Mouse (Mus musculus): Measurements from ENCODE around the gene Cd3d.
"Not testable (repeated sequence)": the region's sequence is repeated elsewhere in the genome, so short reads cannot be mapped to it uniquely, and the experiment has no call there.

Cd3d gene

DNA sequence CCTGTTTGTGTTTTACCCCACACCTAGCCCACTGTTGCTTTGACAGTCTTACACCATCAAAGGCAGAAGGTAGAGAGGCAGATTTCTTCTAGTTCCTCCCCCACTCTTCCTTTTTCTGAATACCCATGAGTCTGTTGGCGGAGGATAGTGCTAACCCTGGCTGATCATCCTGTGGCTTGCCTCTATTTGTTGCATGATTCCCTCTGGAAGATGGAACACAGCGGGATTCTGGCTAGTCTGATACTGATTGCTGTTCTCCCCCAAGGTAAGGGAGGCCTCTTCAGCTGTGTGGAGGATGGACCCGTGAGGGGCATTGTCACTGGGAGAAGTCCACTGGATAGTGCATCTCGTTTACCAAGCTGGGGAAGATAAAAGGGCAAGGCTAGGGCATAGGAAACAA lies at the start of gene Cd3d:
TSS of gene Cd3d (plus strand) at position 111 of the 400 bp plus-strand sequence.
- DNase-seq = no peak

DNA sequence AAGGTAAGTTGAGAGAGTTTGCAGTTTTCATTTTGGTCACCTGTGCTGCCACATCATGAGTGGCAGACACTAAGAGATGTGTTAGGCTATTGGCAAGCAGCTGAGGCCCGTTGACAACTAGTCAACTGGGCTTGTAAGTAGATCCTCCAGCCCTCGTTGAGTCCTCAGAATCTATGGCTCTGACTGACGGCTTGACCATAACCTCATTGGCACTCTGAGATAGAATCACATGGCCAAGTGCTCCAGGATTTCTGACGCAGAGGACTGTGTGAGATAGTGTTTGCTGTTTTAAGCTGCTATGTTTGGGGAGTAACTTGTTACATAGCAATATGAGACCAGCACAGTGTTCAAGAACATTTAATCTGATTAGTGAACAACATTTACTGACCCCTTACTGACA lies 39.8 kb upstream of the Cd3d start:
- DNase-seq = peak; percentile 20 to 38

DNA sequence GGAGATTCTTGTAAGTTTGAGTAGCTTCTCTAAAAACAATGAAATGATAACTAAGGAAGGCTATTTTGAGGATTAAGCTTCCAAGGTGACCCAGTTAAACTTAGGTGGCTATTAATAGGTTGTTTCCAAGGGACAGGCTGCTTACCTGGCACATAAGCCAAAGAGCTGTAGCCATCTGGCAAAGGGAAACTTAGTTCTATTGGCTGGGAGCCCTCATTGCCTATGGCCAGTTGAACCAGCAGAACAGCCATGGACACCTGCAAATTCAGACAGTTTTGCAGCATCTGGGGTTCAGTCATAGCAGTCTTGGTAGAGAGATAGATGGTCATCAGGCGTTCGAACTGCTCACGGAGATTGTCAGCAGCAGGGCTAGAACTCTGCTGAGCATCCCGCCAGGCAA lies 39.2 kb upstream of the Cd3d start:
- peak; percentile 77 to 81 for DNase-seq

GRCm38 (mm10) chr9:44946185-44946695 lies 35.3 kb upstream of the Cd3d start:
- DNase-seq = no peak

GRCm38 (mm10) chr9:44947836-44948235 lies 33.8 kb upstream of the Cd3d start:
- no peak for DNase-seq

- DNase-seq = no peak
These were observed 27.2 kb upstream of the Cd3d start for GRCm38 (mm10) chr9:44954432-44954831.

GRCm38 (mm10) chr9:44965126-44965832 lies 16.3 kb upstream of the Cd3d start, which contains the start of gene Ube4a:
Ube4a (minus strand) TSS chr9:44965600.
- peak; percentile 100 for DNase-seq

DNA sequence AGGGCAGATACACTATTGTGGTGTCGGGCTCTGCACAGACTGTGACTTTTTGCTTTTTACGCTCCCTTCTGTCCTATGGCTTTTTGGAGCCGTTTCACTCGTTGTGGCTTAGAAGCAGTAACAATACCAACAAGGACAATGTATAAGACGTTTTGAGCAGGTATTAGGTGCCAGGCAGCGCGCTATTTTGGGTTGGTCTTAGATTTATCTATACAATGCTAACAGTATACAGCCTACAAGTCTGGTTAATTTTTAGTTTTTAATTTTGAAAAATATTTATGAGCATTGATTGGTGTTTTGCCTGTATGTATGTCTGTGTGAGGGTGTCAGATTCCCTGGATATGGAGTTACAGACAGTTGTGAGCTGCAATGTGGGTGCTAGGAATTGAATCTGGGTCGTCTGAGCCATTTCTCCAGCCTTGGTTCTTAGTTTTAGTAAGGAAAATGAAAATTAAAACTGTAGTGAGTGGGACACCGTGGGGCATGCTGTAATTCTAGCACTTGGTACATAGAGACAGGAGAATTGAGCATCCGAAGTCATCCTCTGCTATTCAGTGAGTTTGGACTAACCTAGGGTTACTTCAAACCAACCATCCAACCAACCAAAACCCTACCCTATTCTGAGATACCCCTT lies 15.6 kb upstream of the Cd3d start:
- no peak for DNase-seq

DNA sequence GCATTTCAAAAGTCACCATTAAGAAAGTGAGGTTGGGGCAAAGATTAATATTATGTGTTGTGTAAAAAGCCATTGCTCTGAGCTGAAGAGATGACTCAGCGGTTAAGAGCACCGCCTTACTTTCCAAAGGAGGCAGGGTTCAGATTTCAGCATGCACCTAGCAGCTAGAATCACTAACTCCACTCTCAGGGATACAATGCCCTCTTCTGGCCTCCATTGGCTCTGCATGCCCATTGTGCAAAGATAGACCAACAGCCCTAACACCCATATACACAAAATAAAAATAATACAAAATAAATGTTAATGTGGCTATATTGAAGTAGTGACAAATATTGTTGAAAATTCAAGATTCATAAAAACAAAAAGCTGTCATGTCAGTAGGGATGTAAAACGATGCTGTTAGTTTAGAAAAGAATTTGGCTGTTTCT lies 14.8 kb upstream of the Cd3d start:
- peak; percentile 87 to 91 for DNase-seq

GRCm38 (mm10) chr9:44967763-44968162 lies 13.8 kb upstream of the Cd3d start:
- not testable (repeated sequence) for DNase-seq

DNA sequence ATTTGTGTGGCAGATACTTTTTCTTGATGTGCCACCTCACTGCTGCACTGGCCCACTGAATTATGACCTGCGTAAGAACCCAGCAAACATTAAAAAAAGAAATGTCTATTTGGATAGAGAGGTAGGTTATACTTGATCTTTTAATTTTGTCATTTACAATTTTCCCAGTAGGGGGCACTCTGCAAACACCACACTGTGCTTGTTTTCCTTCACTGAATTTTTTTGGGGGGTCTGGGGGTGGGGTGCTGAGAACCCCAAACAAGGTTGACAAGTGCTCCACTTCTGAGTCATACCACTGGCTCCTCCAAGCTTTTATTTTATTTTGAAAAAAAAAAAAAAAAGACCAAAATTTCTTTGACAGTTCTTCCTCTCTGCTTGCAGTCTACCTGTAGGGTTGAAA lies 12.1 kb upstream of the Cd3d start:
- no peak for DNase-seq

- no peak for DNase-seq
These were observed 3.8 kb upstream of the Cd3d start for GRCm38 (mm10) chr9:44977813-44978212.

DNA sequence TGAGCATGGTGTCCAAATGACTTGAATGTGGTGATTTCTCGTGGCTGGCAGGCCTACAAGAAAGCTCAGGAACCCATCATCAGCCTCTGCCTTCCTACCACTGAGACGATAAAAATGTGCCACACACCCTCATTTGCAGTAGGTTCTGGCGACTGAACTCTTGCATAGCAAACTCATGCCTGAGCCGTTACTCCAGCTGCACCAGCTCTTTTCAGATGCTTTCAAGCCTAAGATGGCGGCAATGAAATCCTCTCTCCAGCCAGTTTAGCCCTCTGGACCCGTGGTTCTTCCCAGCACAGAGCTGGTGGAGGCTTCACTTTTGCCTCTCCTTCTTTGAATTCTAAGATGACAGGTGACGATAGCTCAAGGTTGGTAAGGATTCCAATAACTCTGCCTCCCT lies 1.8 kb upstream of the Cd3d start:
- no peak for DNase-seq

DNA sequence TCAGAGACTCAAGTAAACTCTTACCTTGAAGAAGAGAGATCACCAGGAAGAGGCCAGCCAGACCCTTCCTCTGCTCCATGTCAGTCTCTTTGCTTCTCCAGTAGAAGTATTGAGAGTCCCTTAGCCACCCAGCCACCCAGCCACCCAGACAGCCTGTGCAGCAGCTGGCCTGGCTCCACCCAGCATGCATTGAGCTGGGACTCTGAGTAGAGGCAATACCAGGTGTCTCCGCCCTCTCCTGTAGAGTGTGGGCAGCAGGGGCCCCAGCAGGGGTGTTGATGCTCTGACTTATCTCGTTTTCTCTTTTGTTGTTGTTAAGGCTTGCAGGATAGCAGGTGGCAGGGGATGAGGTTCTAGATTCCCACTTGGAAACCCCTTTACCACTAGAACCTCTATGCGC lies 1.3 kb upstream of the Cd3d start, which contains the start of gene Cd3g:
TSS of gene Cd3g (minus strand) at position 190 of the 400 bp plus-strand sequence.
- DNase-seq = no peak

- no peak for DNase-seq
These were observed 482 bp upstream of the Cd3d start for GRCm38 (mm10) chr9:44981104-44981503.

GRCm38 (mm10) chr9:44982081-44982480 lies 495 bp downstream of the Cd3d start:
- DNase-seq = no peak

- no peak for DNase-seq
These were observed 945 bp downstream of the Cd3d start for GRCm38 (mm10) chr9:44982531-44982930.

- DNase-seq = no peak
These were observed 1.4 kb downstream of the Cd3d start for GRCm38 (mm10) chr9:44983001-44983400.

GRCm38 (mm10) chr9:44985721-44986161 lies 4.2 kb downstream of the Cd3d start:
- no peak for DNase-seq

DNA sequence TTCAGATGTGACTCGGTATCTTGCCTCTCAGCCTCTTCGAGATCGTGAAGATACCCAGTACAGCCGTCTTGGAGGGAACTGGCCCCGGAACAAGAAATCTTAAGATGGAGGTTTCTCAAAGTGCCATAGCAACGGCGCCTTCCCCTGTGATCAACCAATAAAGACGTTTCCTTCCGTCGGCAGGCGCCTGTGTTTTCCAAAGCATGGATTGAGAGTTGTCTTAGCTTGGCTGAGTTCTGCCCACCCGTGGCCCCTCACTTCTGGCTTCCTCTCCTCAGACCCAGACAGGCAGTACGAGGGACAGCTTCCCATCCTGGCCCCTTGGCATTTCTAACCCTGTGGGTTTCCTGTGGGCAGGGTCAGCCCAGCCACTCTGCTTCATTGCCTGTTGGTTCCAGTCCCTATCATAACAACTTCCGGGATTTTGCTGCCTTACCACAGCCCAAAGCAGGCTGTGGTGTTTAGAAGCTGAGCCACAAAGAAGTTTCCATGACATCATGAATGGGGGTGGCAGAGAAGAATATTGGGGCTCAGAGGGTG lies 4.7 kb downstream of the Cd3d start:
- DNase-seq = no peak

GRCm38 (mm10) chr9:44986976-44987375 lies 5.4 kb downstream of the Cd3d start:
- DNase-seq = no peak

DNA sequence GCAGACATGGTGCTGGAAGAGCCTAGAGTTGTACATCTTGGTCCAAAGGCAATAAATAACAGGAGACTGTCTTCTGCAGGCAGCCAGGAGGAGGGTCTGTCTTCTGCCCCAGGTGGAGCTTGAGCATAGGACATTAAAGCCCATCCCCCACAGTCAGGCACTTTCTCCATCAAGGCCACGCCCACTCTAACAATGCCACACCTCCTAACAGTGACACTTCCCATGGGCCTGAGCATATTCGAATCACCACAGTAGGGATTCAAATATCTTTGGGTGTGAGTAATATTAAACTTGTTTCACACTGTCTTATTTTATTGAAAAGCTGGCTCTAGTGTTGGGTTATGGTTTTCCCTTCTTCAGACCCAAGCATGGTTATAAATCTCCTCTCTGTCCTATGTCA lies 10.2 kb downstream of the Cd3d start:
- no peak for DNase-seq

GRCm38 (mm10) chr9:44992271-44992670 lies 10.7 kb downstream of the Cd3d start:
- peak; percentile 76 to 83 for DNase-seq

- DNase-seq = no peak
These were observed 11.7 kb downstream of the Cd3d start for GRCm38 (mm10) chr9:44993268-44993667.

Measured in cerebellum, postnatal 25 days (tissue).